Mouse (Mus musculus): Measurements from ENCODE around the gene Jakmip3. TPM values are rescaled to one million over a fixed set of nuclear protein-coding genes. Genes with fewer than 3 reads are reported as not detected.

Jakmip3 gene
- total RNA-seq, 1 experiment: 0.09 TPM

- H3K9me3 ChIP-seq (ENCODE audit: control insufficient read depth, insufficient read depth, low read depth, low read length): no peaks in the 10 kb centered on the region
- no peak for DNase-seq (ENCODE audit: low read depth, low spot score)
- H3K4me1 ChIP-seq (ENCODE audit: control insufficient read depth in 2 of 2, insufficient read depth in 2 of 2, low read length in 2 of 2, poor library complexity in 1 of 2): no peaks in the 10 kb centered on the region
- no peak overlapping the region for H3K27ac ChIP-seq (ENCODE audit: insufficient read depth, low read depth, low read length, poor library complexity, severe bottlenecking)
- no peak overlapping the region for H3K9ac ChIP-seq (ENCODE audit: insufficient read depth, low read depth, low read length, poor library complexity, severe bottlenecking)
- TF ChIP-seq HCFC1 (IDR thresholded peaks at IDR 0.05; ENCODE audit: borderline replicate concordance, insufficient read depth, low read length): no peak
- no peak for TF ChIP-seq ZNF384 (IDR thresholded peaks at IDR 0.05; ENCODE audit: low read depth, low read length)
- no peak for TF ChIP-seq CHD2 (IDR thresholded peaks at IDR 0.05; ENCODE audit: low read depth, low read length)
- TF ChIP-seq MAFK (IDR thresholded peaks at IDR 0.05; ENCODE audit: insufficient read depth, low read depth, low read length): no peak
- in situ Hi-C loops (cut with MboI; ENCODE audit: low sequenced_read_pairs in 2 of 2, unreplicated experiment in 2 of 2): no loop called here
- H3K4me3 ChIP-seq (ENCODE audit: insufficient read depth in 1 of 2, low read depth in 1 of 2, low read length in 2 of 2, poor library complexity in 1 of 2, severe bottlenecking in 1 of 2): no peak overlapping the region
- no peaks in the 10 kb centered on the region for H3K36me3 ChIP-seq (ENCODE audit: control insufficient read depth, insufficient read depth, low read length, poor library complexity, severe bottlenecking)
Observed at GRCm38 (mm10) chr7:138947741-138948140, 7.2 kb downstream of the Jakmip3 start.

- Histone ChIP-seq H3K27ac (ENCODE audit: insufficient read depth, low read depth, low read length, poor library complexity, severe bottlenecking) (no peak overlapping the region), H3K9ac (ENCODE audit: insufficient read depth, low read depth, low read length, poor library complexity, severe bottlenecking) (no peak overlapping the region), H3K9me3 (ENCODE audit: control insufficient read depth, insufficient read depth, low read depth, low read length) (no peaks in the 10 kb centered on the region), H3K4me1 (ENCODE audit: control insufficient read depth in 2 of 2, insufficient read depth in 2 of 2, low read length in 2 of 2, poor library complexity in 1 of 2) (no peaks in the 10 kb centered on the region), H3K36me3 (ENCODE audit: control insufficient read depth, insufficient read depth, low read length, poor library complexity, severe bottlenecking) (no peaks in the 10 kb centered on the region), H3K4me3 (ENCODE audit: insufficient read depth in 1 of 2, low read depth in 1 of 2, low read length in 2 of 2, poor library complexity in 1 of 2, severe bottlenecking in 1 of 2) (no peak overlapping the region)
- in situ Hi-C loops (cut with MboI; ENCODE audit: low sequenced_read_pairs in 2 of 2, unreplicated experiment in 2 of 2): no loop called here
- TF ChIP-seq HCFC1 (IDR thresholded peaks at IDR 0.05; ENCODE audit: borderline replicate concordance, insufficient read depth, low read length) (no peak), MAFK (IDR thresholded peaks at IDR 0.05; ENCODE audit: insufficient read depth, low read depth, low read length) (no peak), ZC3H11A (IDR thresholded peaks at IDR 0.05; ENCODE audit: borderline replicate concordance, low read depth, low read length) (no peak)
- no peak for DNase-seq (ENCODE audit: low read depth, low spot score)
Observed at GRCm38 (mm10) chr7:138948309-138948708, 7.8 kb downstream of the Jakmip3 start.

- no peak for TF ChIP-seq HCFC1 (IDR thresholded peaks at IDR 0.05; ENCODE audit: borderline replicate concordance, insufficient read depth, low read length)
- TF ChIP-seq CHD2 (IDR thresholded peaks at IDR 0.05; ENCODE audit: low read depth, low read length): no peak
- TF ChIP-seq MAFK (IDR thresholded peaks at IDR 0.05; ENCODE audit: insufficient read depth, low read depth, low read length): no peak
- Histone ChIP-seq H3K9me3 (ENCODE audit: control insufficient read depth, insufficient read depth, low read depth, low read length) (no peaks in the 10 kb centered on the region), H3K9ac (ENCODE audit: insufficient read depth, low read depth, low read length, poor library complexity, severe bottlenecking) (no peak overlapping the region), H3K4me3 (ENCODE audit: insufficient read depth in 1 of 2, low read depth in 1 of 2, low read length in 2 of 2, poor library complexity in 1 of 2, severe bottlenecking in 1 of 2) (no peak overlapping the region), H3K27ac (ENCODE audit: insufficient read depth, low read depth, low read length, poor library complexity, severe bottlenecking) (no peak overlapping the region), H3K36me3 (ENCODE audit: control insufficient read depth, insufficient read depth, low read length, poor library complexity, severe bottlenecking) (no peaks in the 10 kb centered on the region), H3K4me1 (ENCODE audit: control insufficient read depth in 2 of 2, insufficient read depth in 2 of 2, low read length in 2 of 2, poor library complexity in 1 of 2) (no peaks in the 10 kb centered on the region)
- in situ Hi-C loops (cut with MboI; ENCODE audit: low sequenced_read_pairs in 2 of 2, unreplicated experiment in 2 of 2): no loop called here
- DNase-seq (ENCODE audit: low read depth, low spot score): no peak
Observed at GRCm38 (mm10) chr7:138955787-138956186, 15.3 kb downstream of the Jakmip3 start.

- in situ Hi-C loops (cut with MboI; ENCODE audit: low sequenced_read_pairs in 2 of 2, unreplicated experiment in 2 of 2): no loop called here
- H3K9ac ChIP-seq (ENCODE audit: insufficient read depth, low read depth, low read length, poor library complexity, severe bottlenecking): no peak overlapping the region
- no peaks in the 10 kb centered on the region for H3K9me3 ChIP-seq (ENCODE audit: control insufficient read depth, insufficient read depth, low read depth, low read length)
- no peak overlapping the region for H3K27ac ChIP-seq (ENCODE audit: insufficient read depth, low read depth, low read length, poor library complexity, severe bottlenecking)
- H3K36me3 ChIP-seq (ENCODE audit: control insufficient read depth, insufficient read depth, low read length, poor library complexity, severe bottlenecking): no peaks in the 10 kb centered on the region
- no peak overlapping the region for H3K4me3 ChIP-seq (ENCODE audit: insufficient read depth in 1 of 2, low read depth in 1 of 2, low read length in 2 of 2, poor library complexity in 1 of 2, severe bottlenecking in 1 of 2)
- TF ChIP-seq MAFK (IDR thresholded peaks at IDR 0.05; ENCODE audit: insufficient read depth, low read depth, low read length) (no peak), ZNF384 (IDR thresholded peaks at IDR 0.05; ENCODE audit: low read depth, low read length) (no peak), HCFC1 (IDR thresholded peaks at IDR 0.05; ENCODE audit: borderline replicate concordance, insufficient read depth, low read length) (no peak), CHD2 (IDR thresholded peaks at IDR 0.05; ENCODE audit: low read depth, low read length) (no peak), ZC3H11A (IDR thresholded peaks at IDR 0.05; ENCODE audit: borderline replicate concordance, low read depth, low read length) (no peak)
- DNase-seq (ENCODE audit: low read depth, low spot score): no peak
- H3K4me1 ChIP-seq (ENCODE audit: control insufficient read depth in 2 of 2, insufficient read depth in 2 of 2, low read length in 2 of 2, poor library complexity in 1 of 2): no peaks in the 10 kb centered on the region
Observed at GRCm38 (mm10) chr7:138957106-138957505, 16.6 kb downstream of the Jakmip3 start.

GRCm38 (mm10) chr7:138959747-138960146 is 19.2 kb downstream of the Jakmip3 start:
- Histone ChIP-seq H3K9me3 (ENCODE audit: control insufficient read depth, insufficient read depth, low read depth, low read length) (no peaks in the 10 kb centered on the region), H3K4me3 (ENCODE audit: insufficient read depth in 1 of 2, low read depth in 1 of 2, low read length in 2 of 2, poor library complexity in 1 of 2, severe bottlenecking in 1 of 2) (no peak overlapping the region), H3K4me1 (ENCODE audit: control insufficient read depth in 2 of 2, insufficient read depth in 2 of 2, low read length in 2 of 2, poor library complexity in 1 of 2) (no peaks in the 10 kb centered on the region), H3K9ac (ENCODE audit: insufficient read depth, low read depth, low read length, poor library complexity, severe bottlenecking) (no peak overlapping the region), H3K27ac (ENCODE audit: insufficient read depth, low read depth, low read length, poor library complexity, severe bottlenecking) (no peak overlapping the region), H3K36me3 (ENCODE audit: control insufficient read depth, insufficient read depth, low read length, poor library complexity, severe bottlenecking) (no peaks in the 10 kb centered on the region)
- in situ Hi-C loops (cut with MboI; ENCODE audit: low sequenced_read_pairs in 2 of 2, unreplicated experiment in 2 of 2): no loop called here
- no peak for DNase-seq (ENCODE audit: low read depth, low spot score)
- TF ChIP-seq CHD2 (IDR thresholded peaks at IDR 0.05; ENCODE audit: low read depth, low read length) (no peak), MAFK (IDR thresholded peaks at IDR 0.05; ENCODE audit: insufficient read depth, low read depth, low read length) (no peak)
